In the genomic region with DNA sequence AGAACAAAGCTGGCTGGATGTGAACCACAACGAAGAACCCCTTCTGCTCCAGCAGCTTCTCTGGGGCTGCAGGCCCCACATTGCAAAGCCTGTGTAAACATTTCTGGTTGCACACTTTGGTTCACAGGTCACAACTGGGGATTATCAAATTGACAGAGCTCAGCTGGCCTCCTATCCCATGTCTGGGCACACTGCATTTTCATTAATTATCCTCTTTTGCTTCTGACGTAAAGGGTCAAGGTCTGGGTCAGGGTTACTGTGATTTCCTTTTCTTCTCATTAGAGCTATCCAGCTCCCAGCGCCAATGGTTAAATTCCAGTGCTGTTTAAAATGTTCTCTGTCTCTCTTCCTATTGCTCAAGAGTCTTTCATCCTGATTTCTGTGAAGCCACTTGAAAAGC, we compare ENCODE assay signal across 8 mouse cellular contexts.
DNase-seq lines count a peak whose midpoint lies in the region; ATAC-seq and TF ChIP-seq lines count a peak whose summit lies in the region.
"Had no signal": no experiment of that assay in that cellular context is flagged by ENCODE, and none has a peak within 500 bp of the region (broad histone marks: within the 10 kb centered on the region; RNA-seq: fewer than 3 reads in every experiment).

No protein-coding gene starts in this region.

- no peak for TF ChIP-seq POLR2A in CH12.LX (IDR thresholded peaks at IDR 0.05; ENCODE audit: low read depth, low read length)

- peaks cover 13 to 55% of the 10 kb centered on the region in 2 experiments; a peak in 3 of 4 replicates for H3K4me1 ChIP-seq in CH12.LX (ENCODE audit: control insufficient read depth in 1 of 2, insufficient read depth in 2 of 2)
- H3K4me1 ChIP-seq in lung, embryonic 16.5 days (replicated peaks; ENCODE audit: control insufficient read depth, insufficient read depth, low read length): peaks cover 11% of the 10 kb centered on the region
- H3K4me1 ChIP-seq: embryonic facial prominence, embryonic 15.5 days had no signal

- H3K4me2 ChIP-seq in CH12.LX (ENCODE audit: insufficient read depth, low read depth, poor library complexity, severe bottlenecking): no peak overlapping the region
- no peak overlapping the region for H3K4me2 ChIP-seq in lung, embryonic 16.5 days (ENCODE audit: low read depth, low read length)
- H3K4me2 ChIP-seq: embryonic facial prominence, embryonic 15.5 days had no signal

- no peak for DNase-seq in CH12.LX (ENCODE audit: extremely low read depth)
- DNase-seq in adrenal gland, postnatal 14 days: peak; percentile 45
- DNase-seq in kidney, adult 8-10 months: peak; percentile 46 to 65
- DNase-seq in left cerebral cortex, postnatal 10 days (ENCODE audit: extremely low spot score in 1 of 2, low spot score in 2 of 2): no peak
- no peak for DNase-seq in c-Kit-positive CD71-positive TER-119-positive erythroid progenitor cells, embryonic 14.5 days (ENCODE audit: low spot score)
- no peak for DNase-seq in thymus, adult 18-20 months

- H3K9me3 ChIP-seq in CH12.LX (replicated peaks; ENCODE audit: low read length): peaks cover 10% of the 10 kb centered on the region
- peaks cover 7% of the 10 kb centered on the region; the same call in 1 of the 2 replicates for H3K9me3 ChIP-seq in lung, embryonic 16.5 days (ENCODE audit: control insufficient read depth, low read length)
- H3K9me3 ChIP-seq: embryonic facial prominence, embryonic 15.5 days had no signal

- H3K79me2 ChIP-seq in CH12.LX (replicated peaks; ENCODE audit: control insufficient read depth, extremely low read depth, insufficient read depth, poor library complexity, severe bottlenecking): 0 out of 2 replicates have a peak, but pooled peaks cover 2% of the 10 kb centered on the region

- no peak for TF ChIP-seq RAD21 in CH12.LX (IDR thresholded peaks at IDR 0.05; ENCODE audit: low read depth, low read length)

- H3K36me3 ChIP-seq in CH12.LX (replicated peaks in 1 of 2; ENCODE audit: control insufficient read depth in 1 of 2, insufficient read depth in 1 of 2, low read length in 1 of 2): peaks cover 2 to 24% of the 10 kb centered on the region in 2 experiments
- H3K36me3 ChIP-seq in lung, embryonic 16.5 days (ENCODE audit: control insufficient read depth, insufficient read depth, low read length): peaks cover 2% of the 10 kb centered on the region; the same call in 1 of the 2 replicates
- H3K36me3 ChIP-seq: embryonic facial prominence, embryonic 15.5 days had no signal

- TF ChIP-seq CTCF in CH12.LX (conservative IDR thresholded peaks at IDR 0.05 in 1 of 2, IDR thresholded peaks at IDR 0.05 in 1 of 2; ENCODE audit: low read depth in 2 of 2, low read length in 2 of 2): no peak

- WGBS in lung, embryonic 16.5 days: 13% methylated on average over 3 of the region's 3 CpGs

- dilution Hi-C loops in CH12.LX (cut with MboI; ENCODE audit: extremely low pct_ligation_motif_present, extremely low pct_unique_long_range_greater_than_20kb, low sequenced_read_pairs): no loop called here

- no peak overlapping the region for H3K27ac ChIP-seq in CH12.LX (ENCODE audit: insufficient read depth, low read depth)
- H3K27ac ChIP-seq in lung, embryonic 16.5 days (ENCODE audit: low read length): peak overlapping the region; percentile 79
- H3K27ac ChIP-seq: embryonic facial prominence, embryonic 15.5 days had no signal

- no peak overlapping the region for H3K4me3 ChIP-seq in CH12.LX (replicated peaks in 1 of 3; ENCODE audit: low read depth in 2 of 3, low read length in 2 of 3, poor library complexity in 1 of 3)
- H3K4me3 ChIP-seq in lung, embryonic 16.5 days (ENCODE audit: low read length): no peak overlapping the region
- H3K4me3 ChIP-seq: embryonic facial prominence, embryonic 15.5 days had no signal

- in situ Hi-C loops in CH12.LX (cut with MboI; ENCODE audit: low pct_ligation_motif_present, low pct_unique_long_range_greater_than_20kb, low sequenced_read_pairs): no loop called here

- TF ChIP-seq EP300 in CH12.LX (IDR thresholded peaks at IDR 0.05; ENCODE audit: low read length): no peak

- ATAC-seq in lung, embryonic 16.5 days (ENCODE audit: low read depth): peak; percentile 89

- H3K27me3 ChIP-seq in CH12.LX (replicated peaks): no peaks in the 10 kb centered on the region
- H3K27me3 ChIP-seq in lung, embryonic 16.5 days (ENCODE audit: control insufficient read depth, insufficient read depth, low read depth, low read length): no peaks in the 10 kb centered on the region
- H3K27me3 ChIP-seq: embryonic facial prominence, embryonic 15.5 days had no signal

- intact Hi-C loops in left cerebral cortex, postnatal 10 days (cut with DNase I): no loop called here

- H3K9ac ChIP-seq in CH12.LX (ENCODE audit: insufficient read depth, low read depth): no peak overlapping the region
- H3K9ac ChIP-seq in lung, embryonic 16.5 days (ENCODE audit: low read length): no peak overlapping the region
- H3K9ac ChIP-seq: embryonic facial prominence, embryonic 15.5 days had no signal

TF ChIP-seq in CH12.LX, 34 proteins besides CTCF, POLR2A, EP300 and RAD21:
- no peak for TF ChIP-seq GABPA (IDR thresholded peaks at IDR 0.05; ENCODE audit: insufficient replicate concordance, low read depth, low read length)
- 0 out of 2 replicates have a peak, but pooled peaks have one; percentile 3 for TF ChIP-seq TCF12 (IDR thresholded peaks at IDR 0.05; ENCODE audit: low read depth, low read length)
- peak; percentile 45; the same call in 1 of the 2 replicates for TF ChIP-seq BHLHE40 (IDR thresholded peaks at IDR 0.05; ENCODE audit: low read depth, low read length)
- TF ChIP-seq CHD1 (IDR thresholded peaks at IDR 0.05; ENCODE audit: low read depth, low read length): no peak
- peak; percentile 33; the same call in 1 of the 2 replicates for TF ChIP-seq ETS1 (conservative IDR thresholded peaks at IDR 0.05; ENCODE audit: low read depth, low read length)
- TF ChIP-seq MXI1 (IDR thresholded peaks at IDR 0.05; ENCODE audit: low read depth, low read length): no peak

Comparison
In these comparisons a context has a peak if more than half of its experiments do, and no peak if none do; other contexts are left out.
1. DNase-seq: peak in adrenal gland, postnatal 14 days (single experiment) and kidney, adult 8-10 months (2 of 2); none in CH12.LX (single experiment), left cerebral cortex, postnatal 10 days (0 of 2), c-Kit-positive CD71-positive TER-119-positive erythroid progenitor cells, embryonic 14.5 days (single experiment) and thymus, adult 18-20 months (0 of 2).